Mouse (Mus musculus): ENCODE results near the gene Napb.
"Not testable (repeated sequence)": the region's sequence is repeated elsewhere in the genome, so short reads cannot be mapped to it uniquely, and the experiment has no call there.

Napb gene

DNA sequence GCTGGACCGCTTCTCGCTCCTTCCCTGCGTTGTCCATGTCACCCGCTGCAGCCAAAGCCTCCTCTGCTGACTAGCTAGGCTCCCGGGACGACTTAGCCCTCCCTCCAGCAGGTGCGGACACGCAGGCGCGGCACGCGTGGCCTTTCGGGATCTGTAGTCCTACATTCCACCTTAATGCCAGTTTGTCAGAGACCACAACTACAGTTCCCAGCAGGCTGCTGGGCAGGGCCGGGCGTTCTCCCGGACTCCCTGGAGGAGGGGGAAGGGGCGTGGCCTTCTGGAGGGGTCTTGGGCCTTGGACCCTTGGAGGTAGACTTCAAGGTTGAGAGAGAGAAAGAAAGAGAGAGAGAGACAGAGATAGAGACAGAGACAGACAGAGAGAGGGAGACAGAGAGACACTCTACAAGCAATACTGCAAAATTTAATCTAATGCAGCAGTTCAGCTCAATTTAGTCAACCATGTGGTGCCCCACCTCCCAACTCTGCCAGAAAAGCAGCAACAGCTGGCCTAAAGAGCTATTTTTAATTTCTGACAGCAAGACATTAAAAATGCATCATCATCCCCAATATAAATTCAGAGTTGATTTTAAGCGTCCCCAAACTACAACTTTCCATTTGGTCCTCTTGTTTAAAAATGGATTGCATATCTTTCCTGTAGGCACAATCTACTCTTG is at the start of gene Napb:
Napb (minus strand) TSS at position 141 of the 674 bp plus-strand sequence.
- peak; percentile 46 to 47 for DNase-seq

DNA sequence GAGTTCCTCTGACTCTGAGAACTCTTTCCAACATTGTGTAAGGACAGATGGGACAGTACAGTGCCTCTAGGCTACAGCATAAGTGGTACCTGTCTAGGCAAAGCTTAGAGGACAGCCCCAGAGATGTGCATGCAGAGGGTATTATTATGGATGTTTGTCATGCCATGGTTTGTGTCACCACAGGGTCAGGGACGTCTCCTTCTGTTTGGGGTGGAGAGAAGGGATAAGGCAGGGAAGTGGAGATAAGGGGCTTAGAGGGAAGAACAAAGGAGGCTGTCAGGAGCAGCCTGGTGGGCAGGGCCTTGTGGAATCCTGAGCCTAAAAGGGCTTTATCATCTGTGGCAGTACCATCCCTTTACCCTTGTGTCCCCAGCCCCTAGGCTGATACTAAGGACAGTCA is 49.4 kb upstream of the Napb start, which contains the start of gene 8030411F24Rik:
8030411F24Rik (plus strand) TSS at position 301 of the 400 bp plus-strand sequence.
- DNase-seq: no peak

DNA sequence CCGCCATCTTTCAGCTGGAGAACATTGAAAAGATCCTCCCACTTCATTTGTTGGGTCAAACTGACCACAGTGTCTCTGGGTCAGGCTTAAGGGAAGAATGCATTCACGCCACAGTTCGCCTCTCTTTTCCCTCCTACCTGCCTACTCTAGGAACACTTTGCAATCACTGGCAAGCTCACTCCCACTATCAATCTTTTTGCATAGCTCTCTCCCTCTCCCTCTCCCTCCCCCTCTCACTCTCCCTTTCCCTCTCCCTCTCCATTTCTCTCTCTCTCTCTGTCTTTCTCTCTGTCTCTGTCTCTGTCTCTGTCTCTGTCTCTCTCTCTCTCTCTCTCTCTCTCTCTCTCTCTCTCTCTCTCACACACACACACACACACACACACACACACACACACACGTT is 39.1 kb upstream of the Napb start, which contains the start of gene Cst11:
Cst11 (minus strand) TSS at position 101 of the 400 bp plus-strand sequence.
- DNase-seq: not testable (repeated sequence)

DNA sequence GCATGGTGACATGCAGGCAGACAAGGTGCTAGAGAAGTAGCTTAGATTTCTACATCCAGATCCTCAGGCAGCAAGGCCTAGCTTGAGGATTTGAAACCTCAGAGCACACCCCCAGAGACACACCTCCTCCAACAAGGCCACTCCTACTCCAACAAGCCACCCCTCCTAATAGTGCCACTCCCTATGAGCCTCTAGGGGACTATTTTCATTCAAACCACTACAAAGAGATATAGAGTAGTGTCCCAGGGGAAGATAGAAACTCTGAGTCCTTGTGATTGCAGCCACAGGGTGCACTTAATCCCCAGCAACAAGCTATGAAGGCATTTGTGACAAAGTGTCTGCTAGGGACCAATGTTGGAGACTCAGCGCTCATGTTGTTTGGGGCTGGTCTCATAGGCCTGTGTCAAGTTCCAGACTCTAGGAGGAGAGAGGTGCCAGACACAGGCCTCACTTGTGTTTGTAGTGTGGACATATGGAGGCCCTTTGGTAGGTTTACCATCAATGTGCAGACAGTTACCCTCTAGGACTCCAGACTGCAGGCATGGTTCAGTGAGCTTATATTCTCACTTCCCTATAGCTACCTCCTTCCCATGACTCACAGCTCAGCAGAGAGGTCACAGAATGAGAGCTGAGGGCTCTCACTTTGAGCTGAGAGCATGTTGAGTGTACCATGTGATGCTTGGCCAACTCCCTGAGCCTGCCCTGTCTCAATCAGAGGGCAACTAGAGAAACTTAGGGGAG is 31.6 kb upstream of the Napb start:
- DNase-seq: peak; percentile 74

DNA sequence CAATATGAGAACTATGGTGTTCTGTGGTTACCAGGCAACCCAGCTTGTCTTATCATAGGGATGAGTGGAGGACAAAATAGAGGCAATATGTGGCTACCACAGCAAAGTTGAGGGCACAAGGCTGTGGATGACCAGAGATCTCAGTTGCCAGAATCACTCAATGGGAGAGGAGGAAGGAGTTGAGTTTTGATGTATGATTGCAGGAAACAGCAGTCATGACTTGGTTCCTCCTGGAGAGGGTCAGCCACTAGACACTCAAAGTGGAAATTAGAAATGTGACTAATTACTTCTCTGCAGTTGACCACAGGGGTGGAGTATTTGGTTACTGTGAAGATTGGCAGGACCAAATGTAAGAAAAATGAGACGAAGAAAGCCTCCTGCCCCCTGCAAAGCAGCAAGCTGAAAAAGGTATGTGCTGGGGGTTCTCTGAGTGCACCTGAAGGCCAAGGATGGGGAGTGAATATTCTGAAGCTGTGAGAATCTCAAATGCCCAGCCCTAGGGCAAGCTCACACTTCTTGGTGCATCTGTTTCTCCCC is 22.1 kb upstream of the Napb start:
- DNase-seq: no peak

DNA sequence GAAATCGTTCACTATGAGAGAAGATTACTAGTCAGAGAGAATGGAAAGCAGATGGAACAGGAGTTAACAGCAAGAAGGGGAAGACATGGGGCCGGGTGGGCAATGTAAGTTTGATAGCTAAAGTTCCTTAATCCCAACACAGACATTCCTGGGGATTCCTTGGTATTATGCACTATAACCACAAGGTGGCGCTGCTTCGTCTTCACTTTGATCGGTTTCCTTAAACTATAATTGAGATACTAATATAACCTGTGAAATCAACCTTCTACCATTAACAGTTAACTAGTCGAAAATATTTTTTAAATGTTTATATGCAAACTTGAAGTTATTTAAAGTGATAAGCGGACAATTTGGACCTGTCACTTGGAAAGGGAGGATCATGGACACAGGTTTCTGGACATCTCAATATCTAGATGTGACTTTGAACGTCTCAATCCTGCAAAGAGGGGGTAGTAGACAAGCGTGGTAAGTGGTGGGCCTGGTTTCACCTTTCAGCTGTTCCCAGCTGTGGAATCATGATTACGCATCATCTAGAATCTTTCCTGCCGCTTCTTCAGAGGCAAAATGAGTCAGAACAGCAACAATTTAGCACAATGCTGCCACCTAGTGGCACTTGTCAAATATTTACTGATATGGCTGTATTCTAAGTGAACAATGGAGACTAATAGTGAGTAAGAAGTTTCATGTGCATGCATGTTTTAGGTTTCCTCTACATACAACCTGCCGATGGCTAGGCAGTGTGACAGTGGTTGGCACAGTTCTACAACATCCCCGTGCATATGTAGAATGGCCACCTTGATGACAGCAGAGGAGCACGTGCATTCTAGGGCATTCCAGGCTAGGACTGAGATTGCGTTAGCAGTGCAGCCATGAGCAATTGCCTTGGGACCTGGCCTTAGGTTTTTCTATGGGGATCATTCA is 19.9 kb upstream of the Napb start:
- peak; percentile 80 to 82 for DNase-seq

DNA sequence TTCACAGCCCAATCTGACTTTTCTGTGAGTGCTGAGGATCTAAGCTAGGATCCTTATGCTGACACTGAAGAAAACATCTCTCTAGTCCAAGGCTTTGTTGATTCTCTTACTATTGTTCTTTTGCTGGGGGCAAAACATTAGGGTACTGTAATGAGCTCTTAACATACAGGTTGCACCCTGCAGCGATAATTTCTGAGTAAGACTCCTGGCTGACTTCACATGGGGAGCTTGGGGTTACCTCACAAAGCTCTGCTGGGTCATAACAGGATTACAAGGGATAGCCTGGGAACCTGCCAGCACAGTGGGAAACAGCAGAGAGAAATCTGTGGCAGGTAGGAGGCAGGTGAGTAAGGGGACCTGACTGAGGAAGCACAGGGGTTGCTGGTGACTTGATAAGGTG is 17.8 kb upstream of the Napb start, which contains the start of gene Cstl1:
Cstl1 (plus strand) TSS at position 301 of the 400 bp plus-strand sequence.
- no peak for DNase-seq

DNA sequence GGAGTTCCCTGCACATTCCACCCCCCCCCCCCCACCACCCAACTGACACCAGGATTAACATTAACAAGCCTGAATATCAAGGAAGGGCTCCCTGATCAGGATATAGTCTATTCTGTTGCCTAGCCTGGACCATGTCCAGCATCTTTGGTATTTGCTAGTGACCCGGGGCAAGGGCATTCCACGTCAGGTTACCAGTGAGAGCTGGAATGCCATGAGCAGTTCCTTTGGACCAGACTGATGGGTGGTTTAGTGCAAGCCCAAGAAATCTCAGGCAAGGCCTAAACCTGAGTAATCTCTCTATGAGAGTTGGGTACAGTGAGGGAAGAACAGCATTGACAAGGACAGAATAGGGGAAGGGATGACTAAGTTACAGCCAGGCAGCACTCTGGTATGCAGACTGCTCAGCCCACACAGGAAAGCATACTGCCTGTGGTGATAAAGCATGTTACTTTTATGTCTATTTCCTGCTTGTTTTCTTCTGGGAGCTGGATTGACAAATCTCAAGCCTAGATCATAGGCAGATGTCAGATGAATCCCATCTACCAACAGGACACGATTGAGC is 11.7 kb upstream of the Napb start:
- DNase-seq: no peak

DNA sequence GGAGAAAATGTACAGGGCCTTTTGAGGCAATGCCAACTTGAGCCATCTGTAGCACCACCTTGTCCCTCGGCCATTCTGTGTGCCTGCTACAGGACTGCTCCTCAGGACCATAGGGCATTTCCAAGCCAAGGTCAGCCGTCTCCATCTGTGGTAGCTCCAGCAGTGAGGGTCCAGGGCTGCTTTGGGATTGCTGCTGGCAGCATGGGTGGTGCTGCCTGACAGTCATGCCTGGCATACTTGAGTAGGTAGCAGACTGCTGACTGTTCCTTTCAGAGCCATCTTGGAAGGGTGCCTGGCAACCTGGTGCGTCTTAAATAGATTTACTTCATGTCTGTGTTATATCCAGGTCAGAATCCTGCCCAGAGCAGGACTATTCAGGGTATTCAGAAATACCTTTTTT is 10.7 kb upstream of the Napb start:
- no peak for DNase-seq

DNA sequence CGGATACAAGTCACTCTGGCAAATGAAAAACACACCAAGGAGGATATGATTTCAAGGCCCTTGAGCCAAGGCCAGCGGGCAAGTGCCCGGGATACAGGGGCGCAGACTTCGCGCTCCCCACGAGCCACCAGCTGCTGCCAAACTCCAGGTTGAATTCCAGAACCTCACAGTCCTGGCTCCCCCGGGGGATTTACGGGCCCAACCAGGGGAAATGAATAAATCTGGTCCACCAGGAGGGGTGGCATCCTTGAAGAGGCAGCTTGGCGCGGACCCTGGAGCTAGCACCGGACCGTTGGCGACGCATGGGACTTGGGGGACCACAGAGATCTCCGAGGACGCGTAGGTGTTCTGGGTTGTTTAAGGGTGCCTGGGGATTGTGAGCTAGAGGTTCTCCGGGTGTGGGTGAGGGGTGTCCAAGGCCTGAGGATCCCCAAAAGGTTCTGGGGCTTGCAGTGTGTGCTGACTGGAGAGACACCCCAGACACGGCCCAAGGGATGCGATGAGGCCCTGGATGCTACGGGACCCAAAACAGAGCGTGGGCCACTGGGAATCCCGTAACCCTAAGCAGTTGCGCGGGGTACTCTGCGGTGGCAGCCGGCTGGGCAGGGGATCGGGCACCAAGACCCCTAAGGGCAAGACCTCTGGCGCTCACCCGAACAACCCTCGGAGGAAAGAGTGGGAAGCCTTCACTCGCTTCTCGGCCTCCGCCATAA is 497 bp downstream of the Napb start:
- no peak for DNase-seq

DNA sequence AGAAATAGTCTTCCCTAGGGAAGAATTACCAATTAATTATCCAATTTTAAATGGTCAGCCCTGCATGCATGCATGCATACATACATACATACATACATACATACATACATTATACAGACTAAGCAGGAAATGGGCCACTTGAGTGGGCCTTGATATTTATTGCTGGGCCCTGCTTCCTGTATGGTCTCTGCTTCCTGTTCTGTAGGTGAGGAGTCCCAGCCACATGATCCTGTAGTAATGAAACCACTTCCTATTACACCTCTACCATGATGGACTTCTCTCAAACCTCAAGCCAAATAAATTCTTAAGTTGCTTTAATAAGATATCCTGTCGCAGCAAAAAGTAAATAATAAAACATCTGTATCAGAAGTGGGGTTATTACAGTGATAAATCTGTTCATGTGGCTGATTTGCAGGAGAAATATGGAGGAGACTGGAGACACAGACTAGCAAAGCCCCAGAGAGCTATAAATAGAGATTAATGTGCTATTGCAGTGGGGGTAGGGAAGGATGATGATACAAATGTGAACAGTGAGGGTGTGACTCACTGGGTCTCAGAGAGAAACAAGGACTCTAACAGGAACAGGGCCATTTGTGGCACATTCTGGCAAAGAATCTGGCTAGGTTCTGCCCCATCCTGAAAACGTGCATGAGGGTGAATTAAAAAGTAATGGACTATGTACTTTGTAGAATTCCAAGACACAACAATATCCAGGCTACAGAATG is 12.8 kb downstream of the Napb start:
- DNase-seq: no peak

DNA sequence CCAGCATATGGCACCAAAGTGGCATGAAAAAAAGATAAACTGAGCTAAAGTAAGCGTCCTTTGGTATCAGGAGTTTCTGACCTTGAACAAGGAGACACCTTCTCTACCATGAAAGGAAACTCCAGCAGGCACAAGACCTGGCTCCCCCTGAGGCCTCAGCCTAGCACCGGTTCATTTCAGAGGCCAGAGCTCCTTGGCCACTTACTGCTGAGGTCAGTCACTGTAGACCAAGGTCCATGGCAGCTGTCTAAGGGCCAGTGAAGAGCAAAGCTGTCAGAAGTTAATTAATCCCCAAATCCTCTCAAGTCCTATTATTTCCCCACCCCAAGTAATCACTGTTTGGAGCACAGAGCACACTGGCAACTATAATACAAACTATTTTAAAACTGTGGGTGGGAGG is 15.2 kb downstream of the Napb start:
- DNase-seq: no peak

DNA sequence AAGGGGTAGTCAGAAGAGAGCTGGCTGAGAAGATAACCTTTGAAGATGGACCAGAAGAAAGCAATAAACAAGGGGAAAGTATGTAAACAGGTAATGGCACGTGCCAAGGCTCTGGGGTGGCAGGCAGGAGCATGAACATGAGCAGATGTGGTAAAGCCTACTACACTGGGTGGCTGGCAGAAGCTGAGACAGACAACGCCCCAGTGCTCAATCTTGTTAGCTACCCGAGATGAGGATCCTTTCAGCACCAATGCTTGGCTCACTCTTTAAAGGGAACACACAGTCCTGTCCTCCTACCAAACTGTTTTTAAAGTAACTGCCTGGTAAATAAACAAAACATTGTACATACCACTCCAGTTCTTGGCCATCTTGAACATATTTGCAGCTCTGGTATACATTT is 19.9 kb downstream of the Napb start:
- no peak for DNase-seq

DNA sequence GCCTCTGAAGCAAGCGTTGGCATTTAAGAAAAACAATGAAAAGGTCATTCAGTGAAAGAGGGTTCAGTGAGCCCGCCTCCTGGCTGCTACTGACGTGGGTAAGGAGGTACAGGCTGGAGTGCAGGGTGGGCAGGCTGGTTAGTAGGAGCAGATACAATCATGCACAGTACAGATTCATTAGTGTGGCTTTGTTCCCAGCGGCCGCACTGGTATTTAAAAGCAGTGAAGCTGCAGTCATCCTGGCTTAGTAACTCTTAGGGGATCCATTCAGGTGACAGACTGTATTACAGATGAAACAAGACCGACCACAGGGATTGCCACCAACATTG is 25.1 kb downstream of the Napb start:
- DNase-seq: no peak

DNA sequence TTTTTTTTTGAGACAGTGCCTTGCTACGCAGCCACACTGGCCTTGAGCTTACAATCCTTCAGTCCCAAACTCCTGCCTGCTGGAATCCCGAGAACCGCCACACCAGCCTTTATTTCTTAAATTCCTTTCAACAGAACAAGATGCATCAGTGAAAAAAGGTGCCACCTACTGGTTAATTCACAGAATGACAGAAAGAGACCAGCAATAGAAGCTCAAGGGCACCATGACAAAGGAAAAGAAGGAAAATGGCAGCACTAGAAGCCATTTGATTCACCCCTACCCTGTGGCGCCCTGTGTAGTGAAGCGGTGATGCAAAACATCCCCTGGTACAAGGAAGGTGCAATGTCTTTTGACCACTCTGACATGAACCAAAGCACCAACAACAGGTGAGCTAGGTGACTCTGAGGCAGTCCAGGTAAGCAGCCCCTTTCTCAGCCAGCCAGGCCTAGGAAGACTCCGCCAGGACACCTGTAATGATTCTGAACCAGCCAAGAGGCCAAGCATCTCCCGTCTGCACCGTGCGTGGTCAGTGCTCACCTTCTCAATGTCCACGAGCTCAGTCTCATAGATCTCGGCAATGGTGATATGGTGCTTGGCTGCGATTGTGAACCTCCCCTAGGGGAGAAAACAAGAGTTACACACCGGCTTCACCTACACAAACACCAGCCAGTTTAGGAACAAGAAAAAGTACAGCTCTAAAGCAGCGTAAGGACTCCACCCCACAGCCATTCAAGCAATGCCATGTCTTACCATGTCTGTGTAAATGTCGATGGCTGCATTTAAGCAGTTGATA is 25.7 kb downstream of the Napb start:
- DNase-seq: peak; percentile 7 to 12

DNA sequence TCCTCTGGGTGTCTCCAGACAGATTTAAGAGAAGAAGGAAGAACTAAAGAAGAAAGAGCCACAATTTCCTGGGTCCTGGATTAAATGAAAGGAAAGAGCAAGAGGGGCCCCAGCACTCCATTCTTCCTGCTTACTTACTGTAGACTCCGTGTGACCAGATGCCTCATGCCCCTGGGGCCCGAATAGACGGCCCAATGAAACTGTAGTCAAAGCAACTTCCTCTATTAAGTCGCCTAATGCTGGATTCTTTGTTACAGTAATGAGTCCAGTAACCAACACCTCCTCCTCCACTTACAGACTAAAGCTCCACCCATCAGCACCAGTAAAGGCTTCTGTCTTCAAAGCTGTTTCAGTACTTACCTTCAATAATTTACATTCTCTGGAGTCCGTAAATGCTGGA is 33.7 kb downstream of the Napb start:
- DNase-seq: peak; percentile 27 to 31

DNA sequence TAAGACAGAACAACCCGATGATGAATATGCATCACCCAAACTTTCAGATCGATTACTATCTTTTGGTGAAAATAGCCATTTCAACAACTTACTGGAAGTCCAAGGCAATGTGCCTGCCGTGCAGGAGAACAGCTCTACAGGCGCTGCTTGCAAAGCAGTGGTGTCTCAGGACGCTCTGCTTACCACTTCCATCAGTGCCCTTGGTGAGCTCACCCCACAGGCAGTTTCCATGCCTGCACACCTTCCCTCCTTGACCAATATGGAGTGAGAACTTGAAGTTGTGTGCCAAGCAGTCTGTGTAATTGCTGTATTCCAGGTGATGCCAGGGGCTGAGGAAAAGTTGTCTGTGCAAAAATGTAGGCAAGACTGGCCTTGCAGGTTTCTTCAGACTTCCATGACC is 41.5 kb downstream of the Napb start:
- no peak for DNase-seq

DNA sequence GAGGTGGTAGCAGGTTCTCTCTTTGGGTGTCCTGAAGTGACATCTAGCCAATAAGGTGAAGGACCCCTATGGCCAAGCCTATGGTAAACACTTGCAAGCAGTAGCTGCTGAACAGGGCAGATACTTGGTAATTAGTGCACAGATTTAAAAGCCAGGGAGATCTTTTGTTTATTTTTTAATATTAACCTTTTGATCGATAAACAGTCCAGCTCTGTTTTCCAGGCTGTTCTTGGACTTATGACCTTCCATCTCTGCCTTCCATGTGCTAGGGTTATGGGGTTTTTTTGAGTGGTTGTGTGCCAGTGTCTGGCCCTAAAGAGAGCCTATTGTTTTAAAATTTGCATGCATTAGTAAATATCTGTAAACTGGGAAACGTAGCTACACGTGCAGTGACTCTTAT is 42.0 kb downstream of the Napb start:
- no peak for DNase-seq

DNA sequence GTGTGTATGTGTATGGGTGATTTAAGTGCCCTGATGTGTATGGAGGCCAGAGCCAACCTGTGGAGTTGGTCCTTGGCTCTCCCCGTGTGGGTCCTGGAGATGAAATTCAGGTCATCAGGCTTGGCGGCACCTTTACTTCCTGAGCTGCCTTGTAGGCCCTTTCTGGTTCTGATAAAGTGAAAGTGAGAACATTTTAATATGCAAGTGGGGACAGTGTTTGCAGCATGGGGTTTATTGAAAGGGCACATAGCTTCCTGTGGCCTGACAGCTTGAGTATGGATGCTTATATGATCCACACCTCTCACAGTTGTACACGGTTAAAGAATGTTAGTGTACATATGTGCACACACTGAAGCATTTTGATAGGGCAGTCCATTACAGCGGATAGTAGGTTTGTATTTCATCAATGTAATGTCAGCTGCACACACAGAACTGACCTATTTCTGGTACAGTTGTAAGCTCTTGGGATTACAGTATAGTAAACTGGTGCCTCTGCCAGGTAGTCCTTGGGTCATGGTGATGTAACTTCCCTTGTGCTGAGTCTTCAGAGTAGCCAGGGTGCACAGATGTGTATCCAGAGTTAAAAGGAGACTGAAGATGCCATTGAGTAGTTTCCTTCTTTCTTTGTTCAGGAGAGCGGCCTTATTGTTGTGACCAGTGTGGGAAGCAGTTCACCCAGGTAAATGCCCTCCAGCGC is 42.7 kb downstream of the Napb start:
- DNase-seq: no peak

DNA sequence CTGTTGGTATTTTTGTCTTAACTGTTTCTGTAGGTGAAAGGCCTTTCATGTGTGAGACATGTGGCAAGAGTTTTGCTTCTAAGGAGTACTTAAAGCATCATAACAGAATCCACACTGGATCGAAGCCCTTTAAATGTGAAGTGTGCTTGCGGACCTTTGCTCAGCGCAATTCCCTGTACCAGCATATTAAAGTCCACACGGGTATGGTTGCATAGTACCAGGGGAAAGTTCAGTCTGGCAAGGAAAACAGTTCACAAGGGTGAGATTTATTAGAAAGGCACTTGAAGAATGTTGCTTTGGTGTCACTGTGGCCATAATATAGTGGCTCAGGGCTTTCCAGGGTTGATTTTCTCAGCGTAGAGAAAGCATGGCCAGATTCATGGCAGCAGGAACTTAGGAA is 44.3 kb downstream of the Napb start:
- DNase-seq: no peak

All from B cell, adult 2 months (primary cell).